Mouse (Mus musculus) kidney, embryonic 15.5 days (tissue): ENCODE measurements around the gene Zfp831. TPM values are rescaled to one million over a fixed set of nuclear protein-coding genes. Genes with fewer than 3 reads are reported as not detected.

ENCODE experiments used
- ATAC-seq: fragments of 200-750 bp; cut with Nextera tagmentation; replicated peaks from 2 replicates; pipeline ENCODE4 v1.8.0; 2017; ENCODE audit warnings: moderate TSS enrichment; ENCODE audit not compliant: low FRiP score
- H3K27ac ChIP-seq: fragments of 300-500 bp; sonication (generic); 2 replicates; pipeline ENCODE4 v1.5.1; 2015; ENCODE audit warnings: mild to moderate bottlenecking, inconsistent platforms
- H3K27me3 ChIP-seq: fragments of 300-500 bp; sonication (generic); 2 replicates; pipeline ENCODE4 v1.6.1; 2015; ENCODE audit warnings: inconsistent platforms
- H3K36me3 ChIP-seq: fragments of 300-500 bp; sonication (generic); 2 replicates; pipeline ENCODE4 v1.6.1; 2015; ENCODE audit warnings: inconsistent platforms
- H3K4me1 ChIP-seq: fragments of 300-500 bp; sonication (generic); 2 replicates; pipeline ENCODE4 v1.6.1; 2015; ENCODE audit warnings: inconsistent platforms
- H3K4me2 ChIP-seq: fragments of 300-500 bp; sonication (generic); 2 replicates; pipeline ENCODE4 v1.6.1; 2015; ENCODE audit warnings: moderate library complexity, mild to moderate bottlenecking, inconsistent platforms
- H3K4me3 ChIP-seq: fragments of 300-500 bp; sonication (generic); replicated peaks from 2 replicates; pipeline ENCODE4 v1.5.1; 2015; ENCODE audit warnings: mild to moderate bottlenecking, inconsistent platforms
- H3K9ac ChIP-seq: fragments of 300-500 bp; sonication (generic); 2 replicates; pipeline ENCODE4 v1.6.1; 2015; ENCODE audit warnings: mild to moderate bottlenecking, inconsistent platforms
- H3K9me3 ChIP-seq: fragments of 300-500 bp; sonication (generic); replicated peaks from 2 replicates; pipeline ENCODE4 v1.6.1; 2016; ENCODE audit warnings: inconsistent platforms
- WGBS: fragments of 180-500 bp; shearing (Covaris S2); methylation state at CpG from one replicate; pipeline ENCODE4 v1.1.7; 2015; ENCODE audit warnings: mixed read lengths; 5-methylcytosine and 5-hydroxymethylcytosine counted together
- polyA plus RNA-seq: library from polyadenylated mRNA; unstranded; fragments of >200 nt; fragmentation: Nextera tagmentation; extraction: Ambion mirVana; gene quantifications from 2 replicates; pipeline ENCODE4 v1.2.1, GENCODE M21; 2015

Gene Zfp831
- polyA plus RNA-seq = not detected in 2 replicates

DNA sequence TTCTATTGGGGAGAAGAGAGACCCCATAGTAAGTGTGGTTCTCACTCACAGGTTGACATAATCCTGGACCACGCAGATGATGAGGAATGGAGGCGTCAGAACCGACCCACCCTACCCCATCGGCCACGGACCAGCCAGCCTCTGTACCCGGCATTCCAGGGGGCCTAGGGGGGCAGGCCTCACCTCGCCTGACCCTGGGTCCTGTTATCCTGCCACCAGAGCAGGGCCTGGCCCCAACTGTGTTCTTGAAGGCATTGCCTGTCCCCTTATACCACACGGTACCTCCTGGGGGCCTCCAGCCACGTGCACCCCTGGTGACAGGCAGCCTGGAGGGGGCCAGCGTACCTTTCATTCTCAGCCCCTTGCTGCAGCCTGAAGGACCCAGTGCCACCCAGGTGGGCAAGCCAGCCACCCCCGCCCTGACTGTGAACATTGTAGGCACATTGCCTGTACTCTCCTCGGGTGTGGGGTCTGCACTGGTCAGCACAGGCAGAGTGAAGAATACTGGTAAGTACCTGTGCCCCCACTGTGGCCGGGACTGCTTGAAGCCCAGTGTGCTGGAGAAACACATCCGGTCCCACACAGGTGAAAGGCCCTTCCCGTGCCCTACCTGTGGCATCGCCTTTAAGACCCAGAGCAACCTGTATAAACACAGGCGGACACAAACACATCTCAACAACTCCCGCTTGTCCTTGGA is at the start of gene Zfp831:
TSS of gene Zfp831 (plus strand) at position 87 of the 697 bp plus-strand sequence.
- H3K4me3 ChIP-seq = no peak within 1 kb of the TSS
- no peak within 1 kb of the TSS for H3K27ac ChIP-seq
- WGBS = 86% methylated on average over 18 of the region's 18 CpGs
- no peaks in the 10 kb centered on the region for H3K36me3 ChIP-seq
- H3K9ac ChIP-seq = no peak within 1 kb of the TSS
- no peaks in the 10 kb centered on the region; the same call in 1 of the 2 replicates for H3K27me3 ChIP-seq
- peak; percentile 43; the same call in 1 of the 2 replicates for ATAC-seq
- H3K4me2 ChIP-seq = no peak within 1 kb of the TSS
- no peaks in the 10 kb centered on the region for H3K4me1 ChIP-seq
- H3K9me3 ChIP-seq = no peaks in the 10 kb centered on the region

DNA sequence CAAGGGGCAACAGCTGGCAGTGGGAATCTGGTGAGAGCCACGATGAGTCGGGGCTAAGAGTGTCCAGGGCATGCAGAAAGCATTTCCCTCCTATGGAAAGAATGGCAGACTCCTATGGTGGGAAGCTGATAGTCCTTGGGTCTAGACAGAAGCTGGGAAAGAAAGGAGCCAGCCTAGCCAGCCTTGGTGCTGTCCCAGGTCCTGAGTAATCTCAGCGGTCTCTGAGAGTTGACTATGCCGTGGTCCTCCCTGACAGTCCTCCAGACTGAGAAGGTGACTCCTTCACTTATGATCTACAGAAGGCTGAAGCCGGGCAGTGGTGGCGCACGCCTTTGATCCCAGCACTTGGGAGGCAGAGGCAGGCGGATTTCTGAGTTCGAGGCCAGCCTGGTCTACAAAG is 48.4 kb upstream of the Zfp831 start:
- Histone ChIP-seq H3K9me3 (no peaks in the 10 kb centered on the region), H3K4me2 (no peak overlapping the region), H3K9ac (no peak overlapping the region), H3K4me1 (0 out of 2 replicates have a peak, but pooled peaks cover 2% of the 10 kb centered on the region), H3K27me3 (no peaks in the 10 kb centered on the region), H3K27ac (no peak overlapping the region), H3K36me3 (no peaks in the 10 kb centered on the region), H3K4me3 (no peak overlapping the region)
- 75% methylated on average over 9 of the region's 9 CpGs for WGBS
- 0 out of 2 replicates have a peak, but pooled peaks have one; percentile 54 for ATAC-seq

DNA sequence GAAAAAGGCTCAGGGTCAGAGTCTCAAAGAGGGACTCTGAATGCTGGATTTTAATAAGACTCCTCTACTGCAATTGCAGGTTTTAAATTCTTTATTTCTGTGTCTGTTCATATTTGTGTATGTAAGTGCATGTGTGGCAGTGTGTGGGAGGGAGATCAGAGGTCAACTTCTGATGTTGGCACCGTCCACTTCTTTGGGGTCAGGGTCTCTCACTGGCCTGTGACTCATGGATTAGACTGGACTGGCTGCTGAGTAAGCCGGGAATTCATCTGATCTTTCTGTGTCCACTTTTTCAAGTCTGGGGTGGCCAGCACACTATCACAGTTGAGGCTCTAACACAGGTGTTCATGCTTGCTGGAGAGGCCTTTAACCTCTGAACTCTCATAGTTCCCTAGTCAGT is 47.7 kb upstream of the Zfp831 start:
- no peaks in the 10 kb centered on the region for H3K27me3 ChIP-seq
- H3K4me1 ChIP-seq = 0 out of 2 replicates have a peak, but pooled peaks cover 2% of the 10 kb centered on the region
- no peak overlapping the region for H3K9ac ChIP-seq
- no peak overlapping the region for H3K4me2 ChIP-seq
- no peak overlapping the region for H3K4me3 ChIP-seq
- 67% methylated on average over 2 of the region's 2 CpGs for WGBS
- no peak for ATAC-seq
- H3K27ac ChIP-seq = no peak overlapping the region
- no peaks in the 10 kb centered on the region for H3K36me3 ChIP-seq
- no peaks in the 10 kb centered on the region for H3K9me3 ChIP-seq

DNA sequence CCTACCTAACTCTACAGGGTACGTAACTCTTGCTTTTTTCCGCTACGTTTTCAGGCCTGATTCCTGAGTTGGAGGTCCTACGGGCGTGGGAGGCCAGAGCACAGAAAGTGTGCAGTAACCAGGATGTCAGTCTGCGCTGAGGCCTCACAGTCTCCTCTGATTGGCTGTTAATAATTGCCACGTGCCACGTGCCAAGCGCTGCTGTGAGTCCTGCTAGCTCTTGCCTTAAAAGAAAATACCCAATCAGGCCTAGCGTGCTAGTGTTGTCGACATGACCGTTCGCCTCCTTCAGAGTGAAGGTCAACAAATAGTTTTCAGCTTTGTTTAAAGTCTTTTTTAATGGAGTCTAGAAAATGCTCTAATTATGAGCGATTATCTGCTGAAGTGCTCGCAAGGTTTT is 46.9 kb upstream of the Zfp831 start:
- Histone ChIP-seq H3K9ac (no peak overlapping the region), H3K36me3 (no peaks in the 10 kb centered on the region), H3K4me1 (0 out of 2 replicates have a peak, but pooled peaks cover 2% of the 10 kb centered on the region), H3K4me2 (no peak overlapping the region), H3K4me3 (no peak overlapping the region), H3K9me3 (no peaks in the 10 kb centered on the region), H3K27ac (no peak overlapping the region), H3K27me3 (no peaks in the 10 kb centered on the region)
- ATAC-seq = no peak
- 86% methylated on average over 15 of the region's 15 CpGs for WGBS

DNA sequence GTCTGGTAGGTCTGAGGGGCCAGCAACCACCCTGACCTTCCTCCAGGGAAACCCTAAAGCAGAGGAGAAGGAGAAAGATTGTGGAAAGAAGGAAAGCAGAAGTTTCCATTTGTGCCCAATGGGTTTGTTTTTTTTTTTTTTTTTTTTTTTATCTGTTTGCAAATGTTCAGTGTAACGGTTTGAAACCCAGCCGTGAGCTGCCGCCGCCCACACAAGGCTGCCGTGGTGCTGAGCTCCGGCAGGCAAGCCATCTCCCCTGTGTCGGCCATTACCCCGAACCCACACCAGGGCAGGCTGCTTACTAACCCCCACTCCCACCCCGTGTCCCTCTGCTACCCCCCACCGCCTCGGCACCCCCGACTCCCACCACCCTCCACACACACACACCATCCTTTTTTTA is 44.9 kb upstream of the Zfp831 start:
- Histone ChIP-seq H3K4me2 (no peak overlapping the region), H3K9me3 (no peaks in the 10 kb centered on the region), H3K4me3 (no peak overlapping the region), H3K27me3 (no peaks in the 10 kb centered on the region), H3K27ac (peak overlapping the region; percentile 67; the same call in 1 of the 2 replicates), H3K36me3 (no peaks in the 10 kb centered on the region), H3K4me1 (0 out of 2 replicates have a peak, but pooled peaks cover 2% of the 10 kb centered on the region), H3K9ac (no peak overlapping the region)
- WGBS = 47% methylated on average over 12 of the region's 12 CpGs
- no peak for ATAC-seq

DNA sequence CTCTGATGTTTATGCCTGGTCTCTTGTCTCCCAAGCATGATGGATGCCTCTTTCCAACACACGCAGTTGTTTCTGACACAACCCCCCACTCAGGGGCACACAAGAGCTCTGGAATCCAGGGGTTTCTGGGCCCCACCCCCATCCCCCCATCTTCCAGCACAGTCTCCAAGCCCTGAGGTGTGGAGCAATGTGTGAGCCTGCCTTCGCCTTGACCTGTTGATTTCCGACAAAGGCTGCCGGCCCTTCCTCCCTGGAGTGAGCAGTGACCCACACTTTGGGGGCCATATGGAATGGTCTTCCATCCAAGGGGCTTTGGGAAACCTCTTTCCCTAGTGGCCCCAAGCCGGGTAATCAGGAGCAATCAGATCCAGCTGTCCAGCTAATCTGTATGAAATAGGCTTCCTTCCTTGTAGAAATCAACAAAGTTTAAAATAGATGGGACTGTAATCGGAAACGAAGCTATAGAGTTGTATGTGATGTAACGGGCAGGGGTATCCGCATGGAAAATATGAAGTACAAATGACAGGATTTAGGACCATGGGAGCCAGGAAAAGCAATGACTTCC is 44.2 kb upstream of the Zfp831 start:
- Histone ChIP-seq H3K4me1 (0 out of 2 replicates have a peak, but pooled peaks cover 2% of the 10 kb centered on the region), H3K9me3 (no peaks in the 10 kb centered on the region), H3K4me2 (no peak overlapping the region), H3K4me3 (no peak overlapping the region), H3K27me3 (no peaks in the 10 kb centered on the region), H3K27ac (peak overlapping the region; percentile 67), H3K9ac (no peak overlapping the region), H3K36me3 (no peaks in the 10 kb centered on the region)
- WGBS = 81% methylated on average over 9 of the region's 9 CpGs
- no peak for ATAC-seq

DNA sequence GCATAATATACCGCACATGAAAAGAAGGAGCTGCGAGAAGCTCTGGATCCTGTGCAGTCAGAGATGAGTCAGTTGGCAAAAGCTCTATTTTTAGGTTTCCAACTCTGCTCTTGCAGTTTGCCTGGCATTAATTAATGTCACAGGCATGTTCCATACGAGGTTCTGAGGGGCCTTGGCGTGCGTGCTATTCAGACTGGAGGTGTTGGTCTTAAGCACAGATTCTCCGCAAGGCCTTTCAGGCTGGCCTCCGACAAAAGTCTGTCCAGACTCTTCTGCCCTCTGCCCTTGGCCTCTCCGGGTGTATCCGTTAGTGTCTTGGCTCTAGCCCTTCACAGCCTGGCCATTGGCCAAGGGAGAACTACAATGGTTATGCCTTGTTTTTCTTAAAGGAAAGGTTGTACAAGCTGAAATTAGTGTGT is 43.5 kb upstream of the Zfp831 start:
- WGBS = 74% methylated on average over 9 of the region's 9 CpGs
- no peaks in the 10 kb centered on the region for H3K27me3 ChIP-seq

DNA sequence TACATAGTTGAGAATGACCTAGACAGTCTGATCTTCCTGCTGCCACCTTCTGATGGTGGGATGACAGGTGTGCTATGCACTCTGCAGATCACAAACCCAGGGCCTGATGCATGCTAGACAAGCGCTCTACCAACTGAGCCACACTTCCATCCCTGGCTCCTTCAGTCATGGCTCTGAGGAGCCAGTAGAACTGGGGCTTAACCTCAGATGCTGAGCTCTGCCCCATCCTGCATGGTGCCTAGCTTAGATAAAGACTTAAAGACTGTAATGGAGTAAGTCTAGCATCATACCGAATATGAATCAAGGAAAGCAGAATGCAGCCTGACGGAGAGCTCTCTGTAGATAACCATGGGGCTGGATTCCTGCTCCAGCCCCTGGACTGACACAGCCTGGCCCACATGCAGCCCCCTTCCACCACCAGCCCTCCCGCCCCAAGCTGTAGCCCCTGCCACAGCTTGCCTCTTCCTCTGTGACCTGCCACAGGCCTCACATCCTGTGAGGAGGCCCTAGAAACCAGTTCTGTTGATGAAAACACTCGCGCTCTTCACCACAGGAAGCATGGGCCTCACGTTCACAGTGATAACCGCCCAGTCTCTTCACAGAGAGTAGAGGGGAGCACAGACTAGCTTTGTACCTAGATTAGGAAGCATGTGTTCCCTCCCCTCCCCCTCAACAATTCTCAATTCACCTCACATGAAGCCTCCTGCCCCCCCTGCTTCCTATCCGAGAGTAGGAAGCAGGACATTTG is 41.2 kb upstream of the Zfp831 start:
- H3K27ac ChIP-seq = peak overlapping the region; percentile 51

More for the DNA sequence above, 43.5 kb upstream of the Zfp831 start:
- peak overlapping the region; percentile 67 for H3K27ac ChIP-seq
- H3K9me3 ChIP-seq = no peaks in the 10 kb centered on the region
- H3K36me3 ChIP-seq = no peaks in the 10 kb centered on the region
- 0 out of 2 replicates have a peak, but pooled peaks cover 2% of the 10 kb centered on the region for H3K4me1 ChIP-seq
- 0 out of 2 replicates have a peak, but pooled peaks have one; percentile 34 for ATAC-seq
- H3K4me3 ChIP-seq = no peak overlapping the region
- no peak overlapping the region for H3K4me2 ChIP-seq
- no peak overlapping the region for H3K9ac ChIP-seq

DNA sequence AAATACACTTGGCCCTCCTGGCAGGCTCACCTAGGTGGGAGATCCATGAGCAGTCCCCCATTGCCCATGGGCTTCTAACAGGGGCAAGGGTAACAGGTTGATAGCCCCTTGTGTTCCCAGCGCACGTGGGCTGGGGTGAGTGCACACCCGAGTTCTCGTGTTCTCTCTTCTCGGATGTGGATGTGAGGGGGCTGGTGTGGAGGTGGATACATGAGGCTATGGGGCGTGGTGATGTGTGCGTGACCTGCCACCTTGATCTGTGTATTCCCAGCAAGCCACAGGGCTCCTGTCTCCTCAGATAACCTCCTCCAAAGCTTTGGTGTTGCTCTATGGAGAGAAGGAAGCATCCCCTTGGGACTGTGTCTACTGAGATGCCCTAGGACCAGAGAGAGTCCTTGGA is 40.0 kb upstream of the Zfp831 start:
- H3K4me1 ChIP-seq = 0 out of 2 replicates have a peak, but pooled peaks cover 2% of the 10 kb centered on the region
- no peak overlapping the region for H3K9ac ChIP-seq
- H3K36me3 ChIP-seq = no peaks in the 10 kb centered on the region
- WGBS = 75% methylated on average over 7 of the region's 7 CpGs
- no peak for ATAC-seq
- H3K4me3 ChIP-seq = no peak overlapping the region
- no peaks in the 10 kb centered on the region for H3K27me3 ChIP-seq
- H3K4me2 ChIP-seq = no peak overlapping the region
- H3K27ac ChIP-seq = 0 out of 2 replicates have a peak overlapping the region, but pooled peaks have one; percentile 58
- H3K9me3 ChIP-seq = no peaks in the 10 kb centered on the region

More for the DNA sequence above, 41.2 kb upstream of the Zfp831 start:
- ATAC-seq = peak; percentile 33; the same call in 1 of the 2 replicates
- WGBS = 75% methylated on average over 9 of the region's 9 CpGs
- Histone ChIP-seq H3K9ac (no peak overlapping the region), H3K4me3 (no peak overlapping the region), H3K4me2 (no peak overlapping the region), H3K9me3 (no peaks in the 10 kb centered on the region), H3K4me1 (0 out of 2 replicates have a peak, but pooled peaks cover 2% of the 10 kb centered on the region), H3K36me3 (no peaks in the 10 kb centered on the region), H3K27me3 (no peaks in the 10 kb centered on the region)

DNA sequence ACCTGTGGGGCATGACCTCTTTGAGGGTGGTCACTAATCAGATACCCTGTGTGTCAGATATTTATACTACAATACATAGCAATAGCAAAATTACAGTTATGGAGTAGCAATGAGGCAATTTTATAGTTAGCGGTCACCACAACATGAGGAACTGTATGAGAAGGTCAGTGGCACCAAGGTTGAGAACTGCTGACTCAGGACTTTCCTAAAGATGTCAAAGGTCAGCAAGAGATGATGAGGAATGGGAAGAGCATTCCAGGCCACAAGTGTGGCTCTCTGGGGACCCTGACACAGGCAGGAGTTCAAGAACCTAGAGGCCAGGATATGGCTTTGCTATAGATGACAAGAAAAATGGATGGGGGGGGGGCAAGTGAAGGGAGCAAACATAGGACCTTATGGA is 38.3 kb upstream of the Zfp831 start:
- H3K27ac ChIP-seq = no peak overlapping the region
- ATAC-seq = no peak
- no peak overlapping the region for H3K9ac ChIP-seq
- H3K4me3 ChIP-seq = no peak overlapping the region
- no peaks in the 10 kb centered on the region for H3K27me3 ChIP-seq
- no peaks in the 10 kb centered on the region for H3K9me3 ChIP-seq
- H3K36me3 ChIP-seq = no peaks in the 10 kb centered on the region
- no peaks in the 10 kb centered on the region for H3K4me1 ChIP-seq
- H3K4me2 ChIP-seq = no peak overlapping the region
- 90% methylated on average over 1 of the region's 1 CpGs for WGBS

DNA sequence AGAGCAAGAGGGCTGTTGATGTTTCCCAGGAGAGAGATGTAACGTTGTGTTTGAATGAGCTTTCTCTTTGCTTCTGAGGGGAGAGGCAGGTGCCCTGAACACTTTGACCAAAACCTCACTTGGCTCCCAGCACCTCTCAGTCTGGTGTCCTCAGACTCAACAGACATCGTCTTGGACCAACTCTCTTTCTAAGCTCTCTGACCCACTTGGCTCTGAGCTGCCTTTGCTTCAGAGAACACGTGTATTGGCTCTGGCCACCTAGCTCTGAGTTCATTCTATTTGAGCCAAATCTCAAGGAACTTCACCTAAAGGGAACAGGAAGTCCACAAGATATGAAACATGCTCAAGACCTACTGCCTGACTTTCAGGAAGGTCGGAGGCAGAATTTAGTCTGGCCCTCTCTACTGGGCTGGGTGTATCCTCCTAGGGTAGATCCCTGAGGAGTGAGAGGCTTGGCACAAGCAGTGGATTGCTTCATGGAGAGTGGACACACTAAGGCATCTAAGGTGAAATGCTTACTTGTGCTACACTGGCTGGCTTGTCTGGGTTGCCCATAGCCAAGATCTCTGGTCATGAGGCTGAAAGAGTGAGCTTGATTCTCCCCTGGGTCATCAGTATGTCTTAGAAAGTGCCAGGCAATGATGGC is 37.8 kb upstream of the Zfp831 start:
- H3K9ac ChIP-seq = no peak overlapping the region
- no peak overlapping the region for H3K27ac ChIP-seq
- H3K4me2 ChIP-seq = no peak overlapping the region
- H3K9me3 ChIP-seq = no peaks in the 10 kb centered on the region
- 85% methylated on average over 4 of the region's 4 CpGs for WGBS
- H3K27me3 ChIP-seq = no peaks in the 10 kb centered on the region
- no peak for ATAC-seq
- H3K36me3 ChIP-seq = no peaks in the 10 kb centered on the region
- no peaks in the 10 kb centered on the region for H3K4me1 ChIP-seq
- no peak overlapping the region for H3K4me3 ChIP-seq
